In genomic region chr3:79193001-79193400, GRCm38 (mm10) we compare ENCODE assay signal across 9 mouse cellular contexts.
DNase-seq lines count a peak whose midpoint lies in the region; ATAC-seq and TF ChIP-seq lines count a peak whose summit lies in the region.
"Had no signal": no experiment of that assay in that cellular context is flagged by ENCODE, and none has a peak within 500 bp of the region (broad histone marks: within the 10 kb centered on the region; RNA-seq: fewer than 3 reads in every experiment).

No protein-coding gene starts in this region.

- no peak overlapping the region for H3K9ac ChIP-seq in intestine, postnatal 0 days (ENCODE audit: low read depth, low read length)
- no peak overlapping the region for H3K9ac ChIP-seq in intestine, embryonic 16.5 days (ENCODE audit: low read depth, low read length)
- H3K9ac ChIP-seq: hindbrain, embryonic 15.5 days had no signal

- intact Hi-C loops in left cerebral cortex, postnatal 4 days (cut with DNase I), result no loop called here

- TF ChIP-seq CTCF in intestine, postnatal 0 days (IDR thresholded peaks at IDR 0.05; ENCODE audit: low read depth), result no peak
- no peak for TF ChIP-seq CTCF in brain, embryonic 14.5 days (IDR thresholded peaks at IDR 0.05; ENCODE audit: borderline replicate concordance, extremely low read depth, insufficient read depth, insufficient read length)
- no peak for TF ChIP-seq CTCF in kidney, adult 2 months (conservative IDR thresholded peaks at IDR 0.05; ENCODE audit: insufficient read depth, insufficient read length, low read depth, low read length)

- no peak for TF ChIP-seq POLR2A in brain, embryonic 14.5 days (IDR thresholded peaks at IDR 0.05; ENCODE audit: borderline replicate concordance, extremely low read depth, insufficient read depth, insufficient read length, poor library complexity, severe bottlenecking)
- TF ChIP-seq POLR2A in kidney, adult 2 months (IDR thresholded peaks at IDR 0.05; ENCODE audit: low read depth, low read length), result no peak

- H3K4me2 ChIP-seq in intestine, postnatal 0 days (replicated peaks; ENCODE audit: low read depth), result no peak overlapping the region
- no peak overlapping the region for H3K4me2 ChIP-seq in intestine, embryonic 16.5 days (ENCODE audit: low read depth, low read length)
- H3K4me2 ChIP-seq: hindbrain, embryonic 15.5 days had no signal

- H3K27ac ChIP-seq in intestine, postnatal 0 days (ENCODE audit: low read depth, low read length), result no peak overlapping the region
- H3K27ac ChIP-seq in intestine, embryonic 16.5 days (ENCODE audit: low read length), result no peak overlapping the region
- H3K27ac ChIP-seq in kidney, adult 2 months (ENCODE audit: insufficient read depth, low read depth, low read length), result no peak overlapping the region
- H3K27ac ChIP-seq: hindbrain, embryonic 15.5 days had no signal

- peak; percentile 53 for DNase-seq in brain, embryonic 14.5 days (ENCODE audit: low read depth)
- DNase-seq in gonadal fat pad, adult 2 months (ENCODE audit: low read depth), result peak; percentile 86
- DNase-seq in left cerebral cortex, postnatal 4 days, result peak; percentile 24
- DNase-seq in urinary bladder, adult 18-20 months (ENCODE audit: low spot score in 2 of 2), result no peak
- no peak for DNase-seq in urinary bladder, adult 2 months (ENCODE audit: low spot score)
- DNase-seq in kidney, adult 2 months, result no peak

- H3K9me3 ChIP-seq in intestine, postnatal 0 days (ENCODE audit: control insufficient read depth), result no peaks in the 10 kb centered on the region
- H3K9me3 ChIP-seq in intestine, embryonic 16.5 days (ENCODE audit: control insufficient read depth, low read length), result no peaks in the 10 kb centered on the region
- H3K9me3 ChIP-seq: hindbrain, embryonic 15.5 days had no signal

- no peaks in the 10 kb centered on the region for H3K27me3 ChIP-seq in intestine, postnatal 0 days (replicated peaks; ENCODE audit: control insufficient read depth, insufficient read depth, low read length)
- H3K27me3 ChIP-seq in intestine, embryonic 16.5 days (replicated peaks; ENCODE audit: control insufficient read depth, insufficient read depth, low read length), result no peaks in the 10 kb centered on the region
- no peaks in the 10 kb centered on the region for H3K27me3 ChIP-seq in kidney, adult 2 months (replicated peaks; ENCODE audit: control insufficient read depth, insufficient read depth, low read length)
- H3K27me3 ChIP-seq: hindbrain, embryonic 15.5 days had no signal

- ATAC-seq in intestine, postnatal 0 days, result peak; percentile 64
- no peak for ATAC-seq in intestine, embryonic 16.5 days

- 56% methylated on average over 4 of the region's 4 CpGs for WGBS in intestine, postnatal 0 days
- WGBS in intestine, embryonic 16.5 days, result 68% methylated on average over 4 of the region's 4 CpGs
- WGBS in kidney, adult 2 months, result 31% methylated on average over 4 of the region's 4 CpGs

- peaks cover 10% of the 10 kb centered on the region; the same call in 1 of the 2 replicates for H3K4me1 ChIP-seq in intestine, postnatal 0 days (replicated peaks; ENCODE audit: control insufficient read depth, insufficient read depth, low read length)
- peaks cover 12% of the 10 kb centered on the region for H3K4me1 ChIP-seq in intestine, embryonic 16.5 days (ENCODE audit: control insufficient read depth, insufficient read depth, low read length)
- no peaks in the 10 kb centered on the region; the same call in 1 of the 2 replicates for H3K4me1 ChIP-seq in kidney, adult 2 months (ENCODE audit: control insufficient read depth, insufficient read depth, low read length)

- H3K4me3 ChIP-seq in intestine, postnatal 0 days (ENCODE audit: low read depth, low read length), result no peak overlapping the region
- H3K4me3 ChIP-seq in intestine, embryonic 16.5 days (ENCODE audit: low read length), result no peak overlapping the region
- H3K4me3 ChIP-seq in kidney, adult 2 months (ENCODE audit: insufficient read depth, low read depth, low read length), result no peak overlapping the region
- H3K4me3 ChIP-seq: hindbrain, embryonic 15.5 days had no signal

- no peaks in the 10 kb centered on the region for H3K36me3 ChIP-seq in intestine, postnatal 0 days (ENCODE audit: control insufficient read depth, insufficient read depth)
- no peaks in the 10 kb centered on the region for H3K36me3 ChIP-seq in intestine, embryonic 16.5 days (ENCODE audit: control insufficient read depth, insufficient read depth, low read length)
- H3K36me3 ChIP-seq in kidney, adult 2 months (ENCODE audit: control insufficient read depth, insufficient read depth, low read length), result no peaks in the 10 kb centered on the region
- H3K36me3 ChIP-seq: hindbrain, embryonic 15.5 days had no signal

Comparison
In these comparisons a context has a peak if more than half of its experiments do, and no peak if none do; other contexts are left out.
1. DNase-seq: peak in brain, embryonic 14.5 days (single experiment), gonadal fat pad, adult 2 months (single experiment) and left cerebral cortex, postnatal 4 days (single experiment); none in urinary bladder, adult 18-20 months (0 of 2), urinary bladder, adult 2 months (single experiment) and kidney, adult 2 months (single experiment).